Mouse (Mus musculus) intestine, embryonic 16.5 days (tissue): ENCODE results near the gene Gm3139. TPM values are rescaled to one million over a fixed set of nuclear protein-coding genes. Genes with fewer than 3 reads are reported as not detected.
"Not testable (repeated sequence)": the region's sequence is repeated elsewhere in the genome, so short reads cannot be mapped to it uniquely, and the experiment has no call there.

Experiments used
- ATAC-seq: fragments of 200-750 bp; cut with Nextera tagmentation; 2 replicates; pipeline ENCODE4 v1.8.0; 2017; ENCODE audit warnings: moderate TSS enrichment, moderate library complexity
- H3K27ac ChIP-seq: fragments of 300-500 bp; sonication (generic); 2 replicates; pipeline ENCODE4 v1.5.1; 2014; ENCODE audit warnings: mild to moderate bottlenecking, low read length
- H3K27me3 ChIP-seq: fragments of 300-500 bp; sonication (generic); replicated peaks from 2 replicates; pipeline ENCODE4 v1.6.1; 2014; ENCODE audit warnings: low read length, control low read depth, mixed read lengths; ENCODE audit not compliant: control insufficient read depth, insufficient read depth
- H3K36me3 ChIP-seq: fragments of 300-500 bp; sonication (generic); 2 replicates; pipeline ENCODE4 v1.6.1; 2014; ENCODE audit warnings: low read length, control low read depth; ENCODE audit not compliant: control insufficient read depth, insufficient read depth
- H3K4me1 ChIP-seq: fragments of 300-500 bp; sonication (generic); 2 replicates; pipeline ENCODE4 v1.6.1; 2014; ENCODE audit warnings: low read length, control low read depth, mixed read lengths; ENCODE audit not compliant: control insufficient read depth, insufficient read depth
- H3K4me2 ChIP-seq: fragments of 300-500 bp; sonication (generic); 2 replicates; pipeline ENCODE4 v1.6.1; 2014; ENCODE audit warnings: low read depth, low read length, control low read depth
- H3K4me3 ChIP-seq: fragments of 300-500 bp; sonication (generic); 2 replicates; pipeline ENCODE4 v1.5.1; 2014; ENCODE audit warnings: mild to moderate bottlenecking, low read length
- H3K9ac ChIP-seq: fragments of 300-500 bp; sonication (generic); 2 replicates; pipeline ENCODE4 v1.6.1; 2014; ENCODE audit warnings: low read depth, low read length
- H3K9me3 ChIP-seq: fragments of 300-500 bp; sonication (generic); 2 replicates; pipeline ENCODE4 v1.6.1; 2016; ENCODE audit warnings: low read length, control low read depth; ENCODE audit not compliant: control insufficient read depth
- WGBS: fragments of 180-500 bp; shearing (Covaris S2); extraction: QIAGEN DNeasy Blood & Tissue Kit; methylation state at CpG from one replicate; pipeline ENCODE4 v1.1.7; 2014; 5-methylcytosine and 5-hydroxymethylcytosine counted together
- polyA plus RNA-seq: library from polyadenylated mRNA; unstranded; fragments of >200 nt; fragmentation: Nextera tagmentation; extraction: Ambion mirVana; gene quantifications from 2 replicates; pipeline ENCODE4 v1.2.1, GENCODE M21; 2015

Gene Gm3139
- not detected in 2 replicates for polyA plus RNA-seq

DNA sequence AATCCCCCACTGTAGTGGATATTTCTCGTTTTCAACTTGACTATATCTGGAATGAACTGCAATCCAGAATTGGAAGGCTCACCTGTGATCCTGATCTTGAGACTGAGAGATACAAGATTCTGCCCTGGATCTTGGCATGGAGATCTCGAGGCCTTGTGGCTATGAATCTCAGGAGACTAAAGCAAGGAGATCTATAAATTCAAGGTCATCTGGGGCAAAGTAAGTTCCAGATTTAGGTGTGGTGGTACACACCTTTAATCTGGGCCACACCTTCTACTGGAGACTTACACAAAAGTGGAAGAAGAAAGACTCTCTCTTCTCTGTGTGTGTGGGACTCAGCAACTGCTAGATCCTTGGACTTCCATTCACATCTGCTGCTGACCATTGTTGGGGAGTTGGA lies at the start of gene Gm3139:
Gm3139 (plus strand) TSS at position 301 of the 400 bp plus-strand sequence.
- not testable (repeated sequence) for ATAC-seq, H3K4me3 ChIP-seq, H3K27ac ChIP-seq, H3K4me2 ChIP-seq, H3K4me1 ChIP-seq, H3K36me3 ChIP-seq, H3K27me3 ChIP-seq, H3K9ac ChIP-seq, H3K9me3 ChIP-seq
- no CpG with 5 or more reads among the region's 2 CpGs for WGBS

Other genes starting within 250 kb of the Gm3139 start
- gene A430089I19Rik, start 219.5 kb upstream of the Gm3139 start, polyA plus RNA-seq = not detected in 2 replicates
- not detected in 2 replicates for gene Gm6502, start 211.9 kb upstream of the Gm3139 start, polyA plus RNA-seq
- not detected in 2 replicates for gene AA792892, start 186.5 kb upstream of the Gm3139 start, polyA plus RNA-seq
- gene Gm7682, start 80.5 kb upstream of the Gm3139 start, polyA plus RNA-seq = not detected in 2 replicates
- gene Gm3147, start 90.1 kb downstream of the Gm3139 start, polyA plus RNA-seq = not detected in 2 replicates
- gene Gm6509, start 97.7 kb downstream of the Gm3139 start, polyA plus RNA-seq = not detected in 2 replicates
- gene Gm6205, start 122.1 kb downstream of the Gm3139 start, polyA plus RNA-seq = not detected in 2 replicates